Comparison of ENCODE assay signal across 8 mouse cellular contexts in genomic region chr6:128438317-128438870, GRCm38 (mm10). TPM values are rescaled to one million over a fixed set of nuclear protein-coding genes. Genes with fewer than 3 reads are reported as not detected.
A peak's percentile ranks its signal among the peaks of the same experiment; 100 is the strongest.
DNase-seq lines count a peak whose midpoint lies in the region; ATAC-seq and TF ChIP-seq lines count a peak whose summit lies in the region.

Fkbp4 (minus strand) TSS chr6:128438677.

- TF ChIP-seq EP300 in heart, postnatal 0 days (IDR thresholded peaks at IDR 0.05; ENCODE audit: low read depth): no peak

- WGBS in forebrain, embryonic 12.5 days: under 1% methylated on average over 67 of the region's 67 CpGs
- 0% methylated on average over 61 of the region's 67 CpGs for WGBS in heart, postnatal 0 days
- WGBS in neural tube, embryonic 15.5 days: under 1% methylated on average over 67 of the region's 67 CpGs

- H3K9me3 ChIP-seq in E14TG2a.4 (ENCODE audit: low read length): no peaks in the 10 kb centered on the region
- no peaks in the 10 kb centered on the region for H3K9me3 ChIP-seq in forebrain, embryonic 12.5 days
- no peaks in the 10 kb centered on the region for H3K9me3 ChIP-seq in heart, postnatal 0 days (replicated peaks; ENCODE audit: control insufficient read depth, low read length)
- no peaks in the 10 kb centered on the region for H3K9me3 ChIP-seq in neural tube, embryonic 15.5 days (replicated peaks)

- H3K4me2 ChIP-seq in forebrain, embryonic 12.5 days: peak within 1 kb of the TSS; percentile 74
- peak within 1 kb of the TSS; percentile 90 for H3K4me2 ChIP-seq in heart, postnatal 0 days (ENCODE audit: low read depth, low read length)
- H3K4me2 ChIP-seq in neural tube, embryonic 15.5 days: peak within 1 kb of the TSS; percentile 79

- H3K9ac ChIP-seq in forebrain, embryonic 12.5 days: peak within 1 kb of the TSS; percentile 98
- peak within 1 kb of the TSS; percentile 82 for H3K9ac ChIP-seq in heart, postnatal 0 days (replicated peaks; ENCODE audit: low read depth, low read length)
- H3K9ac ChIP-seq in neural tube, embryonic 15.5 days (replicated peaks): peak within 1 kb of the TSS; percentile 97

- no peaks in the 10 kb centered on the region for H3K27me3 ChIP-seq in E14TG2a.4 (ENCODE audit: insufficient read depth, low read length)
- H3K27me3 ChIP-seq in forebrain, embryonic 12.5 days: no peaks in the 10 kb centered on the region
- no peaks in the 10 kb centered on the region for H3K27me3 ChIP-seq in heart, postnatal 0 days (ENCODE audit: control insufficient read depth, insufficient read depth, low read length)
- H3K27me3 ChIP-seq in neural tube, embryonic 15.5 days (replicated peaks): no peaks in the 10 kb centered on the region

- ATAC-seq in forebrain, embryonic 12.5 days (ENCODE audit: low FRiP score): peak; percentile 96
- ATAC-seq in heart, postnatal 0 days (ENCODE audit: insufficient read depth, low read depth): peak; percentile 95
- peak; percentile 96 for ATAC-seq in neural tube, embryonic 15.5 days (ENCODE audit: low FRiP score)

- peak; percentile 84 for DNase-seq in c-Kit-positive CD71-positive TER-119-negative erythroid progenitor cells, embryonic 14.5 days (ENCODE audit: low read depth)
- peak; percentile 93 for DNase-seq in heart, postnatal 0 days (ENCODE audit: low spot score)
- peak; percentile 93 to 97 for DNase-seq in kidney, postnatal 4 days
- peak; percentile 95 to 97 for DNase-seq in lung, adult 18-20 months
- DNase-seq in testis, postnatal 14 days (ENCODE audit: low spot score): peak; percentile 93

- no peak for TF ChIP-seq CTCF in E14TG2a.4 (conservative IDR thresholded peaks at IDR 0.05; ENCODE audit: low read length)
- TF ChIP-seq CTCF in heart, postnatal 0 days (IDR thresholded peaks at IDR 0.05; ENCODE audit: low read depth): no peak

- H3K4me3 ChIP-seq in E14TG2a.4 (replicated peaks; ENCODE audit: low read length): peak within 1 kb of the TSS; percentile 99
- peak within 1 kb of the TSS; percentile 97 for H3K4me3 ChIP-seq in forebrain, embryonic 12.5 days (replicated peaks)
- H3K4me3 ChIP-seq in heart, postnatal 0 days (ENCODE audit: low read depth, low read length): peak within 1 kb of the TSS; percentile 83
- H3K4me3 ChIP-seq in neural tube, embryonic 15.5 days (replicated peaks): peak within 1 kb of the TSS; percentile 99

- peaks cover 47% of the 10 kb centered on the region for H3K36me3 ChIP-seq in E14TG2a.4 (ENCODE audit: insufficient read depth, low read length)
- H3K36me3 ChIP-seq in forebrain, embryonic 12.5 days (replicated peaks): peaks cover 32% of the 10 kb centered on the region
- H3K36me3 ChIP-seq in heart, postnatal 0 days (replicated peaks; ENCODE audit: control insufficient read depth, insufficient read depth, low read length): peaks cover 22% of the 10 kb centered on the region
- peaks cover 29% of the 10 kb centered on the region for H3K36me3 ChIP-seq in neural tube, embryonic 15.5 days

- peak within 1 kb of the TSS; percentile 94 for H3K27ac ChIP-seq in forebrain, embryonic 12.5 days
- H3K27ac ChIP-seq in heart, postnatal 0 days (ENCODE audit: low read depth): peak within 1 kb of the TSS; percentile 88
- peak within 1 kb of the TSS; percentile 95 for H3K27ac ChIP-seq in neural tube, embryonic 15.5 days (replicated peaks)

- H3K4me1 ChIP-seq in E14TG2a.4 (replicated peaks; ENCODE audit: low read depth, low read length): peaks cover 69% of the 10 kb centered on the region
- peaks cover 17% of the 10 kb centered on the region for H3K4me1 ChIP-seq in forebrain, embryonic 12.5 days
- H3K4me1 ChIP-seq in heart, postnatal 0 days (ENCODE audit: control insufficient read depth, insufficient read depth): peaks cover 35% of the 10 kb centered on the region
- H3K4me1 ChIP-seq in neural tube, embryonic 15.5 days: peaks cover 27% of the 10 kb centered on the region

RNA-seq across cellular contexts. Expression of gene Fkbp4, which starts in this region (rescaled TPM):
- polyA plus RNA-seq in forebrain, embryonic 12.5 days (2016; fragmentation: Nextera tagmentation; extraction: Ambion mirVana): 525 and 564 TPM in 2 replicates
- total RNA-seq in heart, postnatal 0 days (2014; rRNA removed; ENCODE audit: low replicate concordance): 148 and 154 TPM in 2 replicates
- polyA plus RNA-seq in heart, postnatal 0 days (2015; fragmentation: Nextera tagmentation; extraction: Ambion mirVana): 217 and 226 TPM in 2 replicates
- 319 and 377 TPM in 2 replicates for polyA plus RNA-seq in neural tube, embryonic 15.5 days (2015; fragmentation: Nextera tagmentation; extraction: Ambion mirVana)

Comparison
In these comparisons a context has a peak if more than half of its experiments do, and no peak if none do; other contexts are left out.
1. Peak in every context shown above with its lines: DNase-seq, ATAC-seq, H3K4me3 ChIP-seq and H3K27ac ChIP-seq.